Mouse (Mus musculus) urinary bladder, postnatal 14 days (tissue): Measurements from ENCODE around the gene Bend4.

Source experiments
- DNase-seq: peaks from one replicate; pipeline ENCODE4 v3.0.0; 2021; ENCODE audit warnings: low spot score

Gene Bend4

DNA sequence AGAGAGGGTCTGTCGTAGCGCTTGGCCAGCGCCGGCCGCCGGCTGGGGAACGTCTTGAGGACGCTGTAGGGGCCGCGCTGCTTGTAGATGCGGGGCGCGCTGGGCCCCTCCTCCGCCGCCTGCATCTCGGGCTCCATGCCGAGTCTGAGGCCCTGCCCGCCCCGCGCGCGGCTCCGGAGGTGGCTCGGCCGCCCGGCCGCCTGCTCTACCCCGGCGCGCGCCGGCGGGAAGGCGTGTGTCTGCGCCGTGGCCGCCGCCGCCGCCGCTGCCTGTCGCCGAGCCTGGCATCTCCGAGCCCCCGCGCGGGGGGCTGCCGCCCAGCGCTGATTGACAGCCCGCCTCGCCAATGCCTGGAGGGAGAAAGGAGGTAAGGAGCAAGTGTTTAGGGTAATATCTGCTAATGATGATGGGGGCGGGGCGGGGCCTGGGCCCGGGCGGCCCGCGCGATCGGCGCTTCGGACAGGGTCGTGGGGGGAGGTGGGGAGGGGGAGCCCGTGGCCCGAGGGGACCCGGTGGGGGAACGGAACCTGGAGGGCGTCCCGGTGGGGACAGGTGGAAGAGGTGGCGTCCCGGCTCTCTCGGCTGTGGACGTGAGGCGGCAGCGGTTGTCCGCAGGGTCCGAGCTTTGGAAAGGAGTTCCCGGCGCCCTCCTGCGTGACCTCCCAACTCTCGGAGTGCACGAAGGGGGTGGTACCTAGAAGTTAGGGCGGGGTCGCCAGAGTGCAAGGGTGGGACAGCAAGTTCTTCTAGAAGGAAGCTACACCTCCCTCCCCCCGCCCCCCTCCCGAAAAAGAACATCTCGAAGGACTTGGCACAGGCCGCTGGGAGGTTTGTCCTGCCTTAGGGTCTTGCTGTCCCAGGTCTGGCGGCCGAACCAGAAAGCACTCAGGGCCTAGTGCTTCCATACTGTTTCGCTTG, at the start of gene Bend4:
Gene Bend4 (minus strand): TSS at position 868 of the 918 bp plus-strand sequence.
- DNase-seq, result peak; percentile 74

DNA sequence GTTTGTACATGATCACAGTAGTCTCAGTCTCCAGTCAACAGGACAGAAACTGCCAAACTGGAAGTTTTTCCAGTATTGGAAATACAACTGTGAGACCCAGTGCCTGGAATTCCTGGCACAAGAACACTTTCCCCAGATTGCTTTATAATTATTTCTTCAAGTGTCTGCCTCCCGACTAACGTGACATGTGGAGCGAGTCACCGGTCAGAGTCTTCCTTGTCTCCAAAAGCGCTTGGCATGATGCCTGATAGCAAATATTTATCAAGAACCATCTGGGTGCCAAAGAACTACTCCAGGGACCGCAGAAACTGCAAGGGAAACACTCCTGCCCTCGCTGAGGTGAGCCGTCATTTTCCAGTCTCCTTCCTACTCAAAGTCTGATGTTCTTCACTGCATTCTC, 45.6 kb upstream of the Bend4 start:
- peak; percentile 12 for DNase-seq

DNA sequence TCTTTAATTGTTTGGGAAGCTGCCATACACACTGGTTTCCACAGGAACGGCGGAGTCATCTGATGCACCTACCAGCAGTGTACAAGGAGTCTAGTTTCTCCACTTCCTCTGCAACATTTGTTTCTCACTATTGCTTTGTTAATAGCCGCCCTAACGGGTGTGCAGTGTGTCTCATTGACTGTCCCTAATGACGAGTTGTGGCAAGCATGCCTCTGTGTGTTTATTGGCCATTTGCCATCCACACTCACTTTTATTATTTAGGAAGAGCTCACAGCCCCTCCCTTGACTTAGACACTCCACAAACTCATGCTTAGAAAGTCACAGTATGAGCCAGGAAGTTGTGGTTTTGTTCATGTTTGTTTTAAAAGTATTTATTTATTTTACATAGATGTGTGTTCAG, 45.0 kb upstream of the Bend4 start:
- DNase-seq, result no peak

DNA sequence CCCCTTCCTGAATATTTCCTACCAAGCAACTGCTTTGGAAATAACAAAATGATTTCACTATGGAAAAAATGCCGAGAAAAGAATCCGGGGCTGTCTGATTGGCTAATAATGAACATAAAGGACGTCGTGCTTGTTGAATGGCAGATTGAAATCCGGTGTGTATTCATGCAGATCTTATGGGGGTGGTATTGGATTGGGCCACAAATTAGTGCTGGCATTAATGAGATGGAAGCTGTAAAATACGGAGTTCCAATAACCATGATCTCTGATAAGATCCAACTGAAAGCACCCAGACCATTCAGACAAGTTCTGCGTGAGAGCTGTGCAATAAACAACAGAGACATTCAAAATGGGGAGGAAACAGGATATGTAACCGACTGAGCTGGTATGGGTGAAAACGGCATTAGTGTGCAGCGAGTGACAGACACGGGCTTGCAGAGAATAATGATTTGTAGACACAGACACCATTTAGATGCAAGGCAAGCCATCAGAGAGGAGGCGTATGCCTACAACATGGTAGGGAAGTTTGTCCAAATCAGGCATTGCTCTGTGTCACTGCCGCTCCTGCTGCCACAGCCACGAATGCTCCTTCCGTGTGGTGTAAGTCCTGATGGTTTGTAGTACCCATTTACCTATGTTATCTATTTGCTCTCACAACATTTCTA, 38.9 kb upstream of the Bend4 start:
- no peak for DNase-seq

DNA sequence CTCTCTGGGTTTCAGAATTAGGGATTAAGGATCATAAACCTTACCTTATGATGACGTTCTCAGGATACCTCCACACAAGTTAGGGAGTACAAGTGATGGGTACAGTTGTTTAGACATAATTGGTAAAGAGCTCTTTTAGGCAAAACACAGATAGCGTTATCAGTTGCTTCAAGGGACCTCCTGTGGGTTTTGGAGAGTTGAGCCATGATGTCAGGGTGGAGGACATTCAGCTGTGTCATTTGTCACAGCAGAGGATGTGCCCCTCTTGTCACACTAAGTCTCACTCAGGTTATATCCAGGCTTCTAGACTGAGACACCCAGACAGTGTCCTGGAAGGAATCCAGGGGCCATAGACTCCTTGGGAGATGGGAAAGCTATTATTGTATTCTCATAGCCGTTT, 36.8 kb upstream of the Bend4 start:
- DNase-seq, result no peak

DNA sequence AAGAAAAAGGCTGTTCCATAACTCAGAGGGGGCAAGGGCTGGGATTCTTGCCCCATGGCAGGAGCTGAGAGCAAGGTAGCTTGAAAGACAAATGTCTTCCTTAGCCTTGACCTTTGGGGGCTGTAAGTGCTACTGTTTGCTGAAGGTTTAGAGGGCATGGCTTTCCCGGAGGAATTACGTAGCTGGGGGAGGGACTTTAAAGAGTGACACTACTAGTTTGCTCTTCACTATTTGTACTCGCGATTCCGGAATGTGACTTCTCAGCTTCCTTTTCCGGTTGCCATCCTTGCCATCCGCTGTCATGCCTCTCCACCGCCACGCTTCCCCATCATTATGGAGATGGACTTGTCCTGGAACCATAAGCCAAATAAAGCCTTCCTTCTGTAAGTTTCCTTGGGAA, 35.5 kb upstream of the Bend4 start:
- no peak for DNase-seq

DNA sequence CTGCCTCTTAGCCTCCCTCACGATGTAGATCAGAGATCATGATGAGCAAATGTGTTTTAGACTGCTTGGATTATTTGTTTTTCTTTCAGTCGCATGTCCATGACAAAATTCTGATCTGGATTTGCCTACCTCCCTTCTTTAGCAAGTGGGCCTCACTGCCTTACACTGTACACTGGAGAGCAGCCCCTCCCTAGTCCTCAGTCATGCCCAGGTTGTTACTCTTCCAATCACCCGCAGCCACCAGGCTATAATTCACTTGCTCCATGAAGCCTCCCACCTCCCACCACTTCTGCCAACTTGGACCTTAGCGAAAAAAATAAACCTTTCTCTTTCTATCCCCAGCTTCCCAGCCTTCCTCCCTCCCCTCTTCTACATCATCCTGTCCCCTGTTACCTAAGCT, 34.2 kb upstream of the Bend4 start:
- DNase-seq, result no peak

DNA sequence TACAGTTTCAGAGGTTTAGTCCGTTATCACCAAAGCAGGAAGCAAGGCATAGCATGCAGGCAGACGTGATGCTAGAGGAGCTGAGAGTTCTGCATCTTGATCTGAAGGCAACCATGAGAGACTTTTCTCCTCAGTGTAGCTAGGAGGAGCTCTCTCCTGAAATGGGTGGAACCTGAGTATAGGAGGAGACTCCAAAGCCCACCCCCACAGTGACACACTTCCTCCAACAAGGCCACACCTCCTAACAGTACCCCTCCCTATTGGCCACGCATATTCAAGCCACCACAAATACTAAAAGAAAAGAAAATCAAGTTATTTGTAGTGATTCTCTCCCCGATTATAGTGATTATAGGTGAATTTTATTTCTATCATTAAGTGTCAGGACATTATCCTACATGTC, 28.7 kb upstream of the Bend4 start:
- no peak for DNase-seq

DNA sequence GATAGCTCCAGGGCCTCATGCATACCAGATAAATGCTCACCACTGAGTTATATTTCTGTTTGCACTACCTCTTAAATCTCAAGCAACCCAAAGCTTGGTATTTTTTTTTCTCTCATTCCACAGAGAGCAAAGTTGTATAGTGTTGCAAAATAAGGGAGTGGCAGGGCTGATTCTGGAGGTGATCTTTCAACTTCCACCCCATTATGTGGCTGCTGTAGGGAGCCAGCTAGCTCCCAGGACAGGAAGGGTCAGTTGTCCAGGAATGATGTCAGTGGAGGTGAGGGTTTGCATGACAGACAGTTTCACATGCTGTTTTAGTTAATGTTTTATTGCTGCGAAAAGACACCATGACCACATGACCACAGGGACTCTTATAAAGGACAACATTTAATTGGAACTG, 26.2 kb upstream of the Bend4 start:
- DNase-seq, result no peak

DNA sequence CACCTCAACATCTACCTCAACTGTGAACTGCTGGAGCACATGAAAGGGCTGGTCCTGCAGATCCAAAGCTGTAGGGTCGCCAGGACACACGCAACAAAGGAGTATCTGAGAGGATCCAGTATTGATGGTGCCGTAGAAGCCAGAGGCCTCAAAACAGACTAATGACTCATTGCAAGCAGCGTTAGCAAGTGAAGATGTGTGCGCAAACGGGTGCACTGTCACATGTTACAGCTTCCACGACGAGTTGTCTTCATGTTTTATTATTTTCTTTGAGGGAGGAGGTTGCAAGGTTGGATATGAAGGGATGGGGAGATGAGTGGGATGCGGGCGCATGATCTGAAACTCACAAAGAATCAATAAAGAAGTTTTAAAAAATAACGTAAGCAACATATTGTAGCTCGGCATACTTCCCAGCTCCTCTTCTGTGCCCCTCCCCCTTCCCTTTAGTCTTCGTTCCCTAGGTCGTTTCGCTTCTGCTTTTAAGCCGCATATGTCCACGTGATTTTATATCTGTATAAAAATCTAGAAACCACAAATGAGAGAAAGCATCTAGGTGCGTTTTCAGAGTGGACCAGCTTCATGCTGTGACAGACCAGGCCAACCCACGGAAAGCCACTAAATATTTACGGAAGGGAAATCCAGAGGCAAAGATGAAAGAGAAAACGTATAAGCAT, 22.0 kb upstream of the Bend4 start:
- DNase-seq, result no peak

DNA sequence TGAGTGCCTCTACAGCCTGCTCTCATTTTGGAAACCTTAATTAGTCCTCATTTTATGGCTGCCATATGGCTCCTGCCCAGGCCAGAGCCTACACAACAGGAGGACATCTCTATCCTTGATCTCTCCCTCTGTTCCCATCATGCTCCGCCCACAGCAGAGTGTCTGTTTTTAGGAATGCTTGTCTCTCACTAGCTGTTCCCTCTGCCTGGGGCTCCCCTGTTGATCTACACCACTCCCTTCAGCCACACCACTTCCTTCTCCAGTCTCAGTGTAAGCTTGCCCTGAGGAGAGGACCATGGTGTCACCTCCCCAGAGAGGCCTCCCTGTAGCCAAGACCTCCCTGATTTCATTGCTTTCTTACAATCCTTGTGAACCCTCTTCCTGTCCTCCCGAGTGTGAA, 18.4 kb upstream of the Bend4 start:
- DNase-seq, result no peak

DNA sequence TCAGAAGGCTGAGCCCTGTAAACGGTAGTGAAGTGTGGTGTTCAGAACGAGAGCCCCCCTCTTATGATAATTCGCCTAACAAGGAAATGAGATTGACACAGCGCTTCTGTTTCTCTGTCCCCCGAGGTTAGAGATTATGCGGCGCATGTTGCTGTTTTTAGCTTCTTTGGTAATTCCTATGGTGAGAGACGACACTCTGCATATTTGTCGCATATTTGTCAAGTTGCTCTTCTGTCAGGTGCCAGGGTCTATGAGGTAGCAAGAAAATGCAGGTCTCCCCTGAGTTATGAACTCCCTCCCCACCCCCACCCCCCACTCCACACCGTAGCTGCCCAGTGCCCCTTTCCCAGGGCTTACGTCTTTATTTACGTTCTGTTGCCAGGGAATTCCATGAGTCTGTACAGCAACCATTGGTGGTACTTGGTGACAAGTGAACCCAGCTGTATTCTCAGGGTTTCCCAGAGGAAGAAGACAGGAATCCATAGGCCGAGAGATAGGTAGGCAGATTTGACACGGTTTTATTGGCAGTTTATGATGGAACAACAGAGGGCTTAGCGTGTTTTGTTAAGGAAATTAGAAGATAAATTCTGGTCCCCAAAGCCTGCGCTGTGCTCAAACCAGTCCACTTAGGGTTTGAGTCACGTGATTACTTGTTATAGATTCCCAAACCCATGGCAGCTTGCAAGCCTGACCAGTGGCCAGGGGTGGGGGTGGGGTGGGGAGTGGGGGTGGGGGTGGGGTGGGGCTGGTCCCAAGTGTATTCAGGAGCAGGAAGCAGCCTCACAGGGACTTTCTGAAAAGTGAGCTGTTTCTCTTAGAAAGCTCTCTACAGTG, 16.3 kb upstream of the Bend4 start:
- no peak for DNase-seq

DNA sequence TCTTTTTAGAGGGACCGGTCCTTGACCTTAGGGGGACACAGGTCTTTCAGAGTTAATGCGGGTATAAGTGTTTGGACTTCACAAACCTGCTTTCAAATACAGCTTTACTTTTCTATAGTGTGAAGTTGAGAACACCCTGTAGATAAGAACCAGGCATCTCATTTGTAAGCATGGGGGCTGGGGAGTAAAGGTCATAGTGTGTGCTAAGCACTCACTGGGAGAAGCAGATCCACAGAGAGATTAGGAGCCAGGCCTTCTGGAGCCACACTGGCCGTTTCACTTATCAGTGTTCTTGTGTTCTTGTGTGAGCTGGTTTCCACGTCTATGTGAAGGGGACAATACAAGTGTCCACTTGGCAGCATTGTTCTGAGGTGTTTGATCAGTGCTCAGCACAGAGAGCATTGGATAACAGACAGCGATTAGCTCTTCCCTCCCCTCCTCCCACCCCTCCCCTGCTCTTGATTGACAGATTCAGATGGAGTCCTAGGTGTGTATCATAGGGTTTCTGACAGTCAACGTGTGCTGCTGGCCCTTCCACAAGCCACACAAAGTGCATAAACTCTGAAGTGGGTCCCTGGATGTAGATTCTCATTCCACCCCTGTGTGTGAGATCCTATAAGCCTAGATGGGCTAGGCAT, 14.8 kb upstream of the Bend4 start:
- no peak for DNase-seq

DNA sequence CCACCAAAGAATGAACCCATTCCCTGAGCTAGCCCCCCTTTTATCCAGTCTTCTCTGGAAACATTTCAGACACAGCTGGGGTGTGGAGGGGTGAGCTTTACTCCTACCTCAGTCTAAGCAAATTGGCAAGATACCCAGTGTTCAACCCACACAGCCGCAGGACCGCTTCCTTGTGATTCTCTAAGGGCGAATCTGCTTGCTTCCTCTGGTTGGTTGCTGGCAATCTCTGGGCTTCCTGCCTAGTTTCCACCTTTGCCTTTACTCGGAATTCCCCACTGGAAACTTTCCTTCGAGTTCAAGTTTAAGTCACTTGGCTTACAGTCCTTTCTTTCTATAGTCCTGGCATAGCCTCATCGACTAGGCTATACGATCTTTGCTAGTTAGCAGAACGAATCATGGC, 12.5 kb upstream of the Bend4 start:
- DNase-seq, result no peak

DNA sequence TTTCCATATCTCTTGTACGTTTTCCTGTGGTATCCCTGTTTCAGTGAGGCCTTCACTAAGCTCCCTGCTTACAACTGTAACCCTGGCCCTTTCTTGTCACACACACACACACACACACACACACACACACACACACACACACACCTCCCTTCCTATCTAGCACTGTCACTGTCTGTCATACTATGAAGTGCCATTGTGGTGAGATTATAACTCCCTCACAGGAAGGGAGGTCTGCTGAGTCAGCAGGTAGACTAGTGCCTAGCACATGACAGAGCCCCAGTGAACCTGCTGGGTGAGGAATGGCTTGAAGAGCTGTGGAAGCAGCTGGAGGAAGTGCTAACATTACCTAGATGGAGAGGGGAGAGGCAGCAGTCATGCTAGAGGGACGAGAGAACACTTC, 9.3 kb upstream of the Bend4 start:
- peak; percentile 7 for DNase-seq

DNA sequence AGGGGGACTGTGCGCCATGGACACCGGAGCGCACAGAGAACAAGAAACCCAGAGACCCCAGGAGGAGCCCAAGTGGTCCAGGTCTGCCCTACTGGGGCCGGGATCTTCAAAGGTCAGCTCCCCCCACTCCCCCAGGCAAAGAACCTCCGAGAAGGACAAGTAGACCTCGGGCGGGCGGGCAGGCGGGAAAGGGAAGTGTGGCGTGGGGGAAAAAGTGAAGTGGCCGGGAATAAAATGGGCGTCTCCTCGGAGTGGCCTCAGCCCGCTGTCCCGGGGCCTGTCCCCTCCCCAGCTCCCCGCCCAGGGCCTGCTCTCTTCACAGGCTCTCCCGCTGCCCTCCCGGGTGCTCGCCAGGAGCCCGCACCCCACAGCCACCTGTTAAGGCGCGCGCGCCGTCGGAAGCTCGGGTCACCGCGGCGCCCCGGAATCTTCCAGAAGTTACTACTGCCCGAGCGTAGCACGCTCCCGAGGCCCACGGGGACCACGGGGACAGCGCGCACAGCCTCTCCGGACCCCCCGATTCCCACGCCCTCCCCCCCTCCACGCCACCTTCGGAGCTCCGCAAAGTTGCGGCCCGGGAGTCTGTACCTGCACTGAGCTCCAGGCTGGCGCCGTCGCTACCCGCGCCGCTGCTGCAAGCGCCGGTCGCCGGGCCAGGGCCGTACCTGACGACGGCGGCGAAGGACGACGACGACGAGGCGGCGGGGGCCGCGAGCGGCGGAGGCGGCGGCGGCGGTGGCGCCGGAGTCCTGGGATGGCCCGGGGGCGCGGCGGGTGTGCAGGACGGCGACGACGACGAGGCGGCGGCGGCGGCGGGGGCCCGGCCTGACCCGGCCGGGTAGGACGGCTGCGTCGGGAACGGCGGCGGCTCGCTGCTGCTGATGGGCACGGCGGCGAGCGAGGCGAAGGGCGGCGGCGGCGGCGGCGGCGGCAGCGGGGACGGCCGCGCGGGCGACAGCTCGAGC, 1.4 kb downstream of the Bend4 start:
- DNase-seq, result peak; percentile 6

DNA sequence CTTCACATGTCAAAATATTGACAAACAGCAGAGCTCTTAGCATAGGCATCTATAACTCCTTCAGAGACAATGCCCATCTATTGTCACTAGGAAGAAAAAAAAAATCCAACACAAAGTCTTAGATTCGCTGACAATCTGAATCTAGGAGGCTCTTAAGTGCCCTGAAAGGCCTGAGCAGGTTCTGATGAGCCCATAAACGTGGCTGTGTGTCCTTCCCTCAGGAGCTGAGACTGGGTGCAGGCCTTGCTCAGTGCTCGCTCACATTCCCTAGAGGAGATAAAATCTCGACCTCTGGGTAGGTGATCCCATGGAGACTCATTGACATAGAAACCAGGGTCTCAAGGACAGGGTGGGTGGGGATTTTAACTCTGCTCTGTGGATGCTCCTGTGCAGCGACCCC, 2.1 kb downstream of the Bend4 start:
- DNase-seq, result no peak

DNA sequence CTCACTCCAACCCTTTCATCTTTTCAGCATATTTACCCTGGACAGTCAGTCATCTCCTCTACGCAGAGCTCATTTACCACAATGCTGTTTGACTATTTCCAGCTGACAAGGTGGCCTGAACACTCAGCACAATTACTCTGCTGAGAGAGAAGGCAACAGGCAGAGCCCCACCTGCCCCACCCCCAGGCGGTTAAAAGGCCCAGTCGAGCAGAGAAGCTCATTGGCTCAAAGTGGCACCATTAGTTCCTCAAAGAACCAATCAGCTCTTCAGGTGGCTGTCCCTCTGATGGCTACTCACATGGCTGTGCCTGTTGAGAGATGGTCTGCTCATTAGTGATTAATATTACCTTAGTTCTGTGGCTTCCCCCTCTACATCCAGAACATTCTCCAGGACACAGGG, 3.5 kb downstream of the Bend4 start:
- DNase-seq, result no peak

DNA sequence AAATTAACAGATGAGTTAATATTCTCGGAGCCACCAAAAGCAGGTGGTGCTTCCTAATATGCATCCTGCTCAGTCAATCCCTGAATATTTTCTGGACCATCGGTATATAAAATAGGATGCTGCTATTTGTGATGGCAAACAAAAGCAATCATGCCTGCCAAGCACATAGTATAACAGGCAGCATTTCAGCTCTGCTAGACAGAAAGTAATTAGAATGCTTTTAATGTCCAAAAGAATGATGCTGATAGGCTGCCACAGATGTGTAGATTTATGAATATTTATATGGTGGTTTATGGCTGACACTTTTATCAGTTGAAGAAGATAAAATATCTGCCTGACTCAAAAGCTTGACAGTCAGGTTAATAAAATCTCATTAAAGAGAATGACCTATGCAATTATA, 4.1 kb downstream of the Bend4 start:
- no peak for DNase-seq

DNA sequence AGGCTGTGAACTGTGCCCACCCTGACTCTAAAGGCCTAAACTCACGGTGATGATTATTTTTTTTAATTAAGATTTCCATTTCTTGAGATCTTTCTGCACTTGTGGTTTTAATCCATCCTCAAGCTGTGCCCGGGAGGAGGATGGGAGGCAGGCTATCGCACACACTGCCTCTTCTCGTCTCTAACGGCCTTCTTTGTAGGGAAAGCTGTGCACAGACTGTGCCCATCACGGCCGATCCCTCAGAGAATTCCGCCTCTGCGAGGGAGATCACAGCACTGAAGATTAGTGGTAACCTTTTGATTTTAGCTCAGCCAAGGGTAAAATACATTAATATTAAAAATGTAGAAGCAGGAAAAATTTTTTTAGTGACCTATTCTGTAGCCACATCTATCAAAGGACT, 4.8 kb downstream of the Bend4 start:
- DNase-seq, result no peak
